Mouse (Mus musculus) urinary bladder, postnatal 4 days (tissue): ENCODE data around the gene Hspa8.
"Not testable (repeated sequence)": the region's sequence is repeated elsewhere in the genome, so short reads cannot be mapped to it uniquely, and the experiment has no call there.

Source experiments
- DNase-seq, 2 experiments: peaks; one replicate each; pipeline ENCODE4 v3.0.0; 2021 to 2022; ENCODE audit warnings: low spot score in 2 of 2

The Hspa8 gene

DNA sequence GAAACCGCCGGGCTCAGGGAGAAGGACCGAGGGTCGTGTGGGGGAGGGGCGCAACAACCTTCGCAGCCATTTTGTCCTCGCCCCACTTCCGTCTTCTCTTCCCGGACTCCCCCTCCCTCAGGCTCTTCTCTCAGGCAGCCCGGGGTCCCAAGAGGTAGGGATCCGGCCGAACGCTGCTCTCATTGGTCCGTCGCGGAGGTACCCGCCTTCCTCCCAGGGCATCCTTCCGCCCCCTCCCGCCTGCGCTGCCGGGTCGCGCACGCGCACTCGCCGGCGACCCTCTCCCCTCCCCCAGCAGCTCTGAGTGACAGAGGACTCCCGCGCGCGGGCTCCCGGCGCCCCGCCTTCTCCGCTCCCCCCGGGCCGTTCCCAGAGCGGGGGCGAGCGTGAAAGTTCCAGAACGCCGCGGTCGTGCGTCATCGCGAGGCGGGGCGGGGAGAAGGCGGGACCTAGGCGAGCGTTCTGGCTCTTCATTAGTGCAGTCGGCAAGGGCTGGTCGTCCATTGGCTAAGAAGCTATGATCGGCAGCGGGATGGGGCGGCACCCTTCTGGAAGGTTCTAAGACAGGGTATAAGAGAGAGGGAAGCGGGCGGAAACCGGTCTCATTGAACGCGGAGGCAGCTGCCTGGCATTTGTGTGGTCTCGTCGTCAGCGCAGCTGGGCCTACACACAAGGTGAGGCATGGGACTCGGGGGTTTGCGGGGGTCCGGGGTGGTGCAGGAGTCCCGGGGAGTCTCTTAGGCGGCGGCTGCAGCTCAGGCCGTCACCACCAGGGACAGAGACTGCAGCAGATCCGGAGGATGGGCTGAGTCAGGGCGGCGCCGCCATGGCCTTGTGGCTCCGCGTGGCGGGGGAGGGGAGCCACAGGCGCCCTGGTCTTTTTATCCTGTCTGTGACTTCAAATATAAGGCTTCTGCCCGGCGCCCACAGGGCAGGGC is at the start of gene Hspa8:
TSS of gene Hspa8 (plus strand) at position 310 of the 938 bp plus-strand sequence.
- peak; percentile 100 for DNase-seq

GRCm38 (mm10) chr9:40751749-40752148 is 49.0 kb upstream of the Hspa8 start:
- DNase-seq, result no peak

DNA sequence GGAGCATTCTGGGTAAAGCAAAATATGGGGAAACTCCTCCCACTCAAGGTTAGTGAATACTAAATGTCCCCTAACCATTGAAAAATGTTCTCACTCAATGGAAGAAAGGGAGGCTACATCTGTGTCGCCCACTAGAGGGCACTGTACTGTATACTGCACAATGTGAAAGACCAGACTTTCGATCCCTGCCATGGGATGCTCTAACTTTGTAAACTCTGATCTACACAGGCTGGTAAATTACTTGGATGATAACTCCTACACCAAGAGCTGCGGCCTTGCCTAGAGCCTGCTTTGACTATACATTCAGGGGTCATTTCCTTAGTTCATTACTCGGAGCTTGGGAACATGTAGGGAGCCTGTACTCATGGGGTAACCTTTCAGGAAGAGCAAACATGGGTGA is 44.4 kb upstream of the Hspa8 start:
- DNase-seq, result no peak

GRCm38 (mm10) chr9:40757105-40757626 is 43.6 kb upstream of the Hspa8 start:
- DNase-seq, result peak in 1 of 2 experiments; percentile 38

DNA sequence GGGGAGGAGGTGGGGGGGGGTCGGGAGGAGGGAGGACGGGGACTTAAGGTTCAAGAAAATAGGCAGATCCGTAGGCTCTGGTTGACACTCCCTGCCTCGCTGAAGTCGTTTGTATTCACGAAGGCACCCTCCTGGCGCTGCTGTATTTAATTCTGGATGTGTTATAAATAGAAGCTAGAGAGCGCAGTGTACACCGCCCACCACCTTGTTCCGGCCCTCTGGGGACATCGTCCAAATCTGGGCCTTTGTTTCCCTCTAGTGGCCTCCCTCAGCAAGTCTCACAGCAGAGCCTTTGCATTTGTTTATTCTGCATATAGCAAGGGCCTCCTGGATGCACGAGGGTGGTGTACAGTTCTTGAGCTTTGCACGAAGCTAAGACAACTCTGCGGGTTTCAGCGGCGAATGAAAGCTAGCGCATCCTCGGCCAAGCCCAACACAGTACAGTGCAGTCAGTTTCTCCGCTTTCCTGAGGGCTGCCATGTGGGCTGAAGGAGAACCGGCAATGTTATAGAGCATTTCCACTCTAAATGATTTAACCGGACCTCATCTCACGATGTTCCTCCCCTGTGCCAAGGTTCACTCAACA is 43.0 kb upstream of the Hspa8 start:
- peak in 1 of 2 experiments; percentile 72 for DNase-seq

- no peak for DNase-seq
Measured at GRCm38 (mm10) chr9:40762354-40762753, 38.4 kb upstream of the Hspa8 start.

- DNase-seq, result no peak
Measured at GRCm38 (mm10) chr9:40764887-40765580, 35.8 kb upstream of the Hspa8 start.

DNA sequence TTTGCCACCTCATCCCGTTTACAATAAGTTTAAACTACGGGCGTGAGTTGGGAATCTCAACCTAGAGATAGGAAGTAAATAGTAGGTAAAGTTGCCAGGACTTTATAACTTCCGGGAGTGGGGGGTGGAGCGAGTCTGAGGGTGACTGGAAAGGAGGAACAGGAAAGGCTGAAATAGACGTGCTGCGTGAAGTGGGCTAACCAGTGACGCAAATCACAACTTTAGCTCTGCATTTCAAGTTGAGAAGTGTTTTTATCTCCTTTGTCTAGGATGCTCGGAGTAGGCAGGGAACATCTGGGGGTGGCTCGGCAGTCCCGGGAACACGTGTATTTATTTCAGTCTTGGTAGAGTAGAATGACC is 35.2 kb upstream of the Hspa8 start:
- peak in 1 of 2 experiments; percentile 28 for DNase-seq

DNA sequence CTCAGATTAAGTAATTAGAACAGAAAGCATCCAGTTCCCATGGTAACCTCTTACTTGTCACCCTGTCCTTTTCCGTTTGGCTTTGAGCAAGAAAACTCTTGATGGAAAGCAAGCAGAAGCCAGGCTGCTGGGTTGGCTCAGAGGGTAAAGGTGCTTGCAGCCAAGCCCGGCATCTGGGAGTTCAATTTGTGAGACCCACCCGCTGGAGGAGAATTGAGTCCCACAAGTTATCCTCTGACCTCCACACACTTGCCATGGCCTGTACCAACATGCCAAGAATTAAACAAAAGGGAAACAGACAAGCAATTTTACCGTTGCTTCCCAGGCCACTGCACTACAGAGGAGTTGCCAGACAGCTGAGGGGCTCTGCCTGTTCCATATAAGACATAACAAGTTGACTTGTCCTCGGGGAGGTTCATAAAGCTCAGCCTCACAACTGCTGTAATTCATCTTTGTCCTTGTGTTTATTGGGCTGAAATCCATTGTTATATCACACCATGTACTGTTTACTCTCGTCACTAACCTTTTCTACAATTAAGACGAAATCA is 34.7 kb upstream of the Hspa8 start:
- DNase-seq, result peak in 1 of 2 experiments; percentile 19

- no peak for DNase-seq
Measured at GRCm38 (mm10) chr9:40767946-40768345, 32.8 kb upstream of the Hspa8 start.

GRCm38 (mm10) chr9:40772246-40772645 is 28.5 kb upstream of the Hspa8 start:
- no peak for DNase-seq

- not testable (repeated sequence) for DNase-seq
Measured at GRCm38 (mm10) chr9:40773142-40773541, 27.6 kb upstream of the Hspa8 start.

- no peak for DNase-seq
Measured at GRCm38 (mm10) chr9:40773869-40774268, 26.9 kb upstream of the Hspa8 start.

DNA sequence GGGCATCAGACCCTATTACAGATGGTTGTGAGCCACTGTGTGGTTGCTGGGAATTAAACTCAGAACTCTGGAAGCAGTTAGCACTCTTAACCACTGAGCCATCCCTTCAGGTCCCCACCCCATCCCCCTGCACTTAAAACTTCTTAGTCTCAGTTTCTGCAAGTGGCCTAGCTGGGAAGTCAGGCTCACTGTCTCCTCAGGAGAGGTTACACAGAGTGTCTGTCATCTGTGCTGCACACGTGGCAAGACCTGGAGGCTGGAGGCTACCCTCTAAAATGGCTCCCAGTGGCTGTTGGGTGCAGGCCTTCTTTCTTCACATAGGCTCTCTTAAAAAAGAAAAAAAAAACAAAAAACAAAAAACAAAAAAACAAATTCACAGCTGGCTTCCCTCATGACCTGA is 24.7 kb upstream of the Hspa8 start:
- no peak for DNase-seq

GRCm38 (mm10) chr9:40776459-40777248 is 24.1 kb upstream of the Hspa8 start:
- DNase-seq, result no peak

- DNase-seq, result no peak
Measured at GRCm38 (mm10) chr9:40780111-40780510, 20.7 kb upstream of the Hspa8 start.

DNA sequence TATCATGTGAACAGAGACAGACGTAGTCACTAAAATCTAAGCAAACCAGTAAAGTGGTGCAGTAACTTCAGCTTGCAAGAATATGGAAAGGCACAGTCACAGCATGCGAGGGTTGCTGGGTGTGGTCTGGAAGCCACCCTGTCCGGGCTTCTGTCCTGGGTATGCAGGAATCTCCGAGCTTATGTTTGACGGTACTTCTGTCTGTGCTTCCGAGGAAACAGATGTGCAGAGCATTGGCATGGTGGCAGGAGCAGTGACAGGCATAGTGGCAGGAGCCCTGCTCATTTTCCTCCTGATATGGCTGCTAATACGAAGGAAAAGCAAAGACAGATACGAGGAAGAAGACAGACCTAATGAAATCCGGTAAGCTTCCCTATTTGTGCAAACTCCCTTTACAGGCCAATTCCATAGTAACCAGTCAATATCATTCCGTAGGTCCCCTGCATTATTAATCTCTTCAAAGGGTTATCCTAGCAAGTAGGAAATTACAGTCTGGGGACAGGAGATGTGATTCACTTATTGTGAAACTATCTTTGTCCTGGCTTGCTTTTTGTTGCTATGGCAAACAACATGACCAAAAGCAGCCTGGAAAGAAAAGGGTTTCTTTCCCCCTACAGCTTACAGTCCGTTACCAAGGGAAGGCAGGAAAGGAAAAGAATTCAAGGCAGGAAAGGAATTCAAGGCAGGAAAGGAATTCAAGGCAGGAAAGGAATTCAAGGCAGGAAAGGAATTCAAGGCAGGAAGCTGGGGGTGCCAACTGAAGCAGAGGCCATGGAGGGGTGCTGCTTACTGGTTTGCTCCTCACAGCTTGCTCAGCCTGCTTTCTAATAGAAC is 19.7 kb upstream of the Hspa8 start:
- DNase-seq, result no peak

- no peak for DNase-seq
Measured at GRCm38 (mm10) chr9:40781726-40782581, 18.8 kb upstream of the Hspa8 start.
